Mouse (Mus musculus) G1E (cell line): ENCODE measurements around the gene Atg9b.

ENCODE experiments used
- CTCF ChIP-seq: IDR thresholded peaks from 2 replicates; pipeline ENCODE4 v1.5.1; 2012; ENCODE audit warnings: low read depth, low read length, inconsistent platforms, mixed read lengths
- GATA1 ChIP-seq: IDR thresholded peaks from 2 replicates; pipeline ENCODE4 v1.6.1; 2012; ENCODE audit warnings: borderline replicate concordance, low read length, inconsistent platforms, mixed read lengths

- TF ChIP-seq CTCF (no peak), GATA1 (no peak)
These were observed 10.0 kb upstream of the Atg9b start for GRCm38 (mm10) chr5:24401969-24402368.
